Mouse (Mus musculus): ENCODE results near the gene Trim26.

- TF ChIP-seq CTCF (IDR thresholded peaks at IDR 0.05; ENCODE audit: low read depth, low read length) = no peak
- TF ChIP-seq POLR2A (IDR thresholded peaks at IDR 0.05; ENCODE audit: extremely low read depth, insufficient read depth, low read length) = no peak
These were observed 7.8 kb downstream of the Trim26 start for GRCm38 (mm10) chr17:36844725-36845124.

All from liver, adult 2 months (tissue).